Mouse (Mus musculus) liver, postnatal 0 days (tissue): ENCODE data around the gene Btg2. TPM values are rescaled to one million over a fixed set of nuclear protein-coding genes. Genes with fewer than 3 reads are reported as not detected.

Source experiments
- ATAC-seq: fragments of 200-750 bp; cut with Nextera tagmentation; 2 replicates; pipeline ENCODE4 v1.8.0; 2017; ENCODE audit warnings: mild to moderate bottlenecking, moderate library complexity
- DNase-seq: peaks from one replicate; pipeline ENCODE4 v3.0.0-alpha.2; 2016
- H3K27ac ChIP-seq: fragments of 300-500 bp; sonication (generic); 2 replicates; pipeline ENCODE4 v1.5.1; 2014; ENCODE audit warnings: antibody characterized with exemption, moderate library complexity, mild to moderate bottlenecking, low read depth
- H3K27me3 ChIP-seq: fragments of 300-500 bp; sonication (generic); 2 replicates; pipeline ENCODE4 v1.6.1; 2014; ENCODE audit warnings: low read length, control low read depth, mixed read lengths; ENCODE audit not compliant: insufficient read depth
- H3K36me3 ChIP-seq: fragments of 300-500 bp; sonication (generic); replicated peaks from 2 replicates; pipeline ENCODE4 v1.6.1; 2014; ENCODE audit warnings: mild to moderate bottlenecking, control low read depth, low read length, moderate library complexity, mixed read lengths; ENCODE audit not compliant: insufficient read depth
- H3K4me1 ChIP-seq: fragments of 300-500 bp; sonication (generic); 2 replicates; pipeline ENCODE4 v1.6.1; 2014; ENCODE audit warnings: antibody characterized with exemption, mild to moderate bottlenecking, control low read depth; ENCODE audit not compliant: insufficient read depth
- H3K4me2 ChIP-seq: fragments of 300-500 bp; sonication (generic); 2 replicates; pipeline ENCODE4 v1.6.1; 2014; ENCODE audit warnings: low read depth, mild to moderate bottlenecking, low read length, moderate library complexity, mixed read lengths
- H3K4me3 ChIP-seq: fragments of 300-500 bp; sonication (generic); 2 replicates; pipeline ENCODE4 v1.5.1; 2014; ENCODE audit warnings: low read depth, low read length
- H3K9ac ChIP-seq: fragments of 300-500 bp; sonication (generic); replicated peaks from 2 replicates; pipeline ENCODE4 v1.6.1; 2014; ENCODE audit warnings: mild to moderate bottlenecking, moderate library complexity
- H3K9me3 ChIP-seq: fragments of 300-500 bp; sonication (generic); 2 replicates; pipeline ENCODE4 v1.6.1; 2016; ENCODE audit warnings: mild to moderate bottlenecking, control low read depth, low read length, mixed read lengths
- CTCF ChIP-seq: sonication (generic); IDR thresholded peaks from 2 replicates; pipeline ENCODE4 v1.5.1; 2016; ENCODE audit warnings: antibody characterized with exemption, low read depth
- EP300 ChIP-seq: IDR thresholded peaks from 2 replicates; pipeline ENCODE4 v1.6.1; 2016; ENCODE audit warnings: antibody characterized with exemption, low read depth, mild to moderate bottlenecking
- WGBS: fragments of 180-500 bp; shearing (Covaris S2); extraction: QIAGEN DNeasy Blood & Tissue Kit; methylation state at CpG from one replicate; pipeline ENCODE4 v1.1.7; 2014; ENCODE audit not compliant: insufficient replicate concordance; 5-methylcytosine and 5-hydroxymethylcytosine counted together
- polyA plus RNA-seq: library from polyadenylated mRNA; unstranded; fragments of >200 nt; fragmentation: Nextera tagmentation; extraction: Ambion mirVana; gene quantifications from 2 replicates; pipeline ENCODE4 v1.2.1, GENCODE M21; 2015

Btg2 gene
- 60.1 and 62.6 TPM in 2 replicates for polyA plus RNA-seq

- WGBS: 0% methylated on average over 50 of the region's 62 CpGs
- TF ChIP-seq CTCF (peak; percentile 18; the same call in 1 of the 2 replicates), EP300 (peak; percentile 78; the same call in 1 of the 2 replicates)
- peak; percentile 99 for DNase-seq
- peaks cover 66% of the 10 kb centered on the region for H3K4me1 ChIP-seq
- ATAC-seq: peak; percentile 92
- H3K4me3 ChIP-seq: peak within 1 kb of the TSS; percentile 79
- no peaks in the 10 kb centered on the region for H3K27me3 ChIP-seq
- H3K9ac ChIP-seq: peak within 1 kb of the TSS; percentile 81
- H3K27ac ChIP-seq: peak within 1 kb of the TSS; percentile 75
- peaks cover 39% of the 10 kb centered on the region for H3K36me3 ChIP-seq
- peak within 1 kb of the TSS; percentile 80 for H3K4me2 ChIP-seq
- H3K9me3 ChIP-seq: no peaks in the 10 kb centered on the region
These were observed at the start of gene Btg2 for GRCm38 (mm10) chr1:134078802-134079476. TSS of gene Btg2 (minus strand) at chr1:134079120.

DNA sequence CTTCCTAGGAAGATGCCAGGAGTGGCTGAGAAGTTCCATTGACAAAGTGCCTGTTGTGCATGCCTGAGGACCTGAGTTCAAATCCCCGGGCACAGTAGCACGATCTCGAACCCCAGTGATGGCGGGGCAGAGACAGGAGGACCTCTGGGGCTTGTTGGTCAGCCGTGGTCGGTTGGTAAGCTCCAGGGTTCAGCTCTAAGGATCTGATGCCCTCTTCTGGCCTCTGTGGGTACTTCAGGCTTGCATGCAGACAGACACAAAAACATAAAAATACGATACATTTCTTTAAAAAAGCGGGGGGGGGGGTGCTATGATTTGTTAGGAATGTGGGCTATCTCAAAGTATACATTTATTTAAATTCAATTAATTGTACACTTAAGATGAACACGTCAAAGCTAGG lies 43.3 kb upstream of the Btg2 start:
- Histone ChIP-seq H3K4me3 (no peak overlapping the region), H3K27me3 (no peaks in the 10 kb centered on the region), H3K4me1 (no peaks in the 10 kb centered on the region), H3K27ac (no peak overlapping the region), H3K9me3 (no peaks in the 10 kb centered on the region; the same call in 1 of the 2 replicates), H3K36me3 (no peaks in the 10 kb centered on the region), H3K9ac (no peak overlapping the region), H3K4me2 (no peak overlapping the region)
- TF ChIP-seq CTCF: peak; percentile 75
- no peak for TF ChIP-seq EP300
- WGBS: 50% methylated on average over 9 of the region's 9 CpGs
- DNase-seq: peak; percentile 71
- no peak for ATAC-seq

DNA sequence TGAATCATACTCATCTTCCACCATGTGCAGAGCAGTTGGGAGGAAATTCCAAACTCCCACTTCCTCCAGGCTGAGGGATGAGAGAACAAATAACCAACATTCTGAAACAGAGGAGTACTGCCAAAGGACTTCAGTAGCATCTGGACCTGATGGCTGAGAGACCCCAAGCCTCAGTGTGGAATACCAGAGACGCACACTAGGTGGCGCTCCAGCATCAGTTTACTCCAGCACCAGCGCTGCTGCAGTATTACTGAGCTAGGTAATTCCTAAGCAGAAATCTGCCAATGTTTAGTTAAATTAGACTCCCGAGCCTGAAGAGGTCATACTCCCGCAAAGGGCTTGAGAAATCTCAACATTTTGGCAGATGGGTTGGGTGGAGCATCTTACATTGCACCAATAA lies 41.3 kb upstream of the Btg2 start:
- H3K4me3 ChIP-seq: no peak overlapping the region
- no peak overlapping the region for H3K4me2 ChIP-seq
- H3K36me3 ChIP-seq: no peaks in the 10 kb centered on the region
- no peaks in the 10 kb centered on the region for H3K4me1 ChIP-seq
- DNase-seq (peak; percentile 86), ATAC-seq (0 out of 2 replicates have a peak, but pooled peaks have one; percentile 43)
- H3K27ac ChIP-seq: no peak overlapping the region
- H3K9me3 ChIP-seq: no peaks in the 10 kb centered on the region; the same call in 1 of the 2 replicates
- TF ChIP-seq EP300: no peak
- TF ChIP-seq CTCF: peak; percentile 90
- no peaks in the 10 kb centered on the region for H3K27me3 ChIP-seq
- no peak overlapping the region for H3K9ac ChIP-seq
- WGBS: 4% methylated on average over 5 of the region's 5 CpGs

- 71% methylated on average over 5 of the region's 5 CpGs for WGBS
- no peaks in the 10 kb centered on the region; the same call in 1 of the 2 replicates for H3K9me3 ChIP-seq
- H3K27me3 ChIP-seq: no peaks in the 10 kb centered on the region
- H3K9ac ChIP-seq: no peak overlapping the region
- DNase-seq (no peak), ATAC-seq (no peak)
- no peaks in the 10 kb centered on the region for H3K4me1 ChIP-seq
- no peak overlapping the region for H3K4me2 ChIP-seq
- H3K36me3 ChIP-seq: no peaks in the 10 kb centered on the region
- TF ChIP-seq EP300: no peak
- TF ChIP-seq CTCF: no peak
- no peak overlapping the region for H3K4me3 ChIP-seq
- no peak overlapping the region for H3K27ac ChIP-seq
These were observed 38.2 kb upstream of the Btg2 start for GRCm38 (mm10) chr1:134117110-134117509.

DNA sequence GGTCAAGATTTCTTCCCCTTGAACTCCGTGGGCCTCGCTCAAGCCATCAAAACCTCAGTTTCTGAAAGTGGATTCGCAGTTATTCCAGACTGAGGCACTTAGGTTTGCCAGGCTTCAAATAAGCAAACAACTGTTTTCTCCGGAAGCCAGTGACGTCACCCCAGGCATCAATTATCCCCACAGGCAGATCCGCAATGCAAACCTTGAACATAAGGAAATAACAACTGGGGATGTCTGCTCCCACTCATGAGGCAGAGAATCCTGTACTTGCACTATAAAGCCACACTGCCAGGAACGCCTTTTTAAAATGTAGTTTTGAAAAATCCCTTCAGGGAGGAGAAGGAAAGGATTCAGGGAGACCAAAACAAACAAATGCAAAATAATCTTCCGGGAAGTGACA lies 36.5 kb upstream of the Btg2 start:
- WGBS: 68% methylated on average over 8 of the region's 8 CpGs

GRCm38 (mm10) chr1:134114730-134115129 lies 35.8 kb upstream of the Btg2 start:
- ATAC-seq: no peak
- Histone ChIP-seq H3K4me1 (peaks cover 5% of the 10 kb centered on the region), H3K9me3 (no peaks in the 10 kb centered on the region; the same call in 1 of the 2 replicates), H3K27me3 (no peaks in the 10 kb centered on the region), H3K36me3 (no peaks in the 10 kb centered on the region), H3K4me2 (no peak overlapping the region), H3K27ac (no peak overlapping the region), H3K9ac (no peak overlapping the region), H3K4me3 (no peak overlapping the region)
- 79% methylated on average over 13 of the region's 13 CpGs for WGBS
- no peak for DNase-seq
- no peak for TF ChIP-seq CTCF
- no peak for TF ChIP-seq EP300

More for the DNA sequence above, 36.5 kb upstream of the Btg2 start:
- no peak for TF ChIP-seq CTCF
- no peak for TF ChIP-seq EP300
- H3K27me3 ChIP-seq: no peaks in the 10 kb centered on the region
- no peaks in the 10 kb centered on the region; the same call in 1 of the 2 replicates for H3K9me3 ChIP-seq
- H3K36me3 ChIP-seq: no peaks in the 10 kb centered on the region
- DNase-seq (no peak), ATAC-seq (no peak)
- no peak overlapping the region for H3K9ac ChIP-seq
- no peak overlapping the region for H3K4me3 ChIP-seq
- H3K4me1 ChIP-seq: peaks cover 2% of the 10 kb centered on the region
- no peak overlapping the region for H3K27ac ChIP-seq
- no peak overlapping the region for H3K4me2 ChIP-seq
